Mouse (Mus musculus) adrenal gland, postnatal 10 days (tissue): ENCODE measurements around the gene Gm42791. TPM values are rescaled to one million over a fixed set of nuclear protein-coding genes. Genes with fewer than 3 reads are reported as not detected.
A peak's percentile ranks its signal among the peaks of the same experiment; 100 is the strongest.

Experiments used
- DNase-seq: peaks from one replicate; pipeline ENCODE4 v3.0.0; 2021; ENCODE audit warnings: mixed read lengths
- total RNA-seq, 2 experiments: library from RNA; stranded (reverse); gene quantifications; 2 replicates each; pipeline ENCODE4 v1.2.3; 2021

The Gm42791 gene
- total RNA-seq, 2 experiments from 2014 or later: 3.6 to 4.7 TPM

- no peak for DNase-seq
These were observed 70.9 kb downstream of the Gm42791 start for GRCm38 (mm10) chr5:148924051-148924450.

- no peak for DNase-seq
These were observed 71.5 kb downstream of the Gm42791 start for GRCm38 (mm10) chr5:148923408-148923807.

GRCm38 (mm10) chr5:148922773-148923172 is 72.2 kb downstream of the Gm42791 start:
- DNase-seq: no peak

GRCm38 (mm10) chr5:148918049-148918448 is 76.9 kb downstream of the Gm42791 start:
- DNase-seq: no peak

GRCm38 (mm10) chr5:148916775-148917174 is 78.2 kb downstream of the Gm42791 start:
- DNase-seq: no peak

GRCm38 (mm10) chr5:148912262-148912661 is 82.7 kb downstream of the Gm42791 start:
- no peak for DNase-seq

GRCm38 (mm10) chr5:148910066-148910465 is 84.9 kb downstream of the Gm42791 start:
- DNase-seq: no peak

- peak; percentile 48 for DNase-seq
These were observed 85.5 kb downstream of the Gm42791 start for GRCm38 (mm10) chr5:148909402-148909801.

- DNase-seq: no peak
These were observed 85.9 kb downstream of the Gm42791 start for GRCm38 (mm10) chr5:148909057-148909395.

- no peak for DNase-seq
These were observed 86.5 kb downstream of the Gm42791 start for GRCm38 (mm10) chr5:148908191-148909056.

- DNase-seq: no peak
These were observed 88.6 kb downstream of the Gm42791 start for GRCm38 (mm10) chr5:148906305-148906704.

GRCm38 (mm10) chr5:148904846-148905245 is 90.1 kb downstream of the Gm42791 start:
- peak; percentile 58 for DNase-seq

- peak; percentile 15 for DNase-seq
These were observed 95.6 kb downstream of the Gm42791 start for GRCm38 (mm10) chr5:148899361-148899760.

GRCm38 (mm10) chr5:148897941-148898417 is 97.0 kb downstream of the Gm42791 start:
- DNase-seq: no peak

GRCm38 (mm10) chr5:148897069-148897702 is 97.8 kb downstream of the Gm42791 start:
- no peak for DNase-seq

GRCm38 (mm10) chr5:148896515-148896914 is 98.4 kb downstream of the Gm42791 start:
- DNase-seq: no peak

- DNase-seq: no peak
These were observed 99.1 kb downstream of the Gm42791 start for GRCm38 (mm10) chr5:148895833-148896232.

GRCm38 (mm10) chr5:148895034-148895433 is 99.9 kb downstream of the Gm42791 start:
- DNase-seq: no peak

- no peak for DNase-seq
These were observed 104.7 kb downstream of the Gm42791 start for GRCm38 (mm10) chr5:148890237-148890636.

- DNase-seq: no peak
These were observed 106.9 kb downstream of the Gm42791 start for GRCm38 (mm10) chr5:148888032-148888431.

- peak; percentile 19 for DNase-seq
These were observed 108.9 kb downstream of the Gm42791 start for GRCm38 (mm10) chr5:148885821-148886609.

- no peak for DNase-seq
These were observed 111.3 kb downstream of the Gm42791 start for GRCm38 (mm10) chr5:148883671-148884070.

- no peak for DNase-seq
These were observed 115.7 kb downstream of the Gm42791 start for GRCm38 (mm10) chr5:148879218-148879617.
